Mouse (Mus musculus): ENCODE measurements around the gene Pbx1.

GRCm38 (mm10) chr1:168459426-168459825 lies 27.4 kb upstream of the Pbx1 start:
- no peak for TF ChIP-seq ZNF384 (IDR thresholded peaks at IDR 0.05; ENCODE audit: low read depth, low read length)
- TF ChIP-seq MAFK (IDR thresholded peaks at IDR 0.05; ENCODE audit: insufficient read depth, low read depth, low read length), result no peak

Measured in ES-E14 (cell line).